Mouse (Mus musculus) intestine, embryonic 16.5 days (tissue): ENCODE measurements around the gene Eme2. TPM values are rescaled to one million over a fixed set of nuclear protein-coding genes. Genes with fewer than 3 reads are reported as not detected.
A peak's percentile ranks its signal among the peaks of the same experiment; 100 is the strongest.

Source experiments
- ATAC-seq: fragments of 200-750 bp; cut with Nextera tagmentation; 2 replicates; pipeline ENCODE4 v1.8.0; 2017; ENCODE audit warnings: moderate TSS enrichment, moderate library complexity
- H3K27ac ChIP-seq: fragments of 300-500 bp; sonication (generic); 2 replicates; pipeline ENCODE4 v1.5.1; 2014; ENCODE audit warnings: mild to moderate bottlenecking, low read length
- H3K27me3 ChIP-seq: fragments of 300-500 bp; sonication (generic); replicated peaks from 2 replicates; pipeline ENCODE4 v1.6.1; 2014; ENCODE audit warnings: low read length, control low read depth, mixed read lengths; ENCODE audit not compliant: control insufficient read depth, insufficient read depth
- H3K36me3 ChIP-seq: fragments of 300-500 bp; sonication (generic); 2 replicates; pipeline ENCODE4 v1.6.1; 2014; ENCODE audit warnings: low read length, control low read depth; ENCODE audit not compliant: control insufficient read depth, insufficient read depth
- H3K4me1 ChIP-seq: fragments of 300-500 bp; sonication (generic); 2 replicates; pipeline ENCODE4 v1.6.1; 2014; ENCODE audit warnings: low read length, control low read depth, mixed read lengths; ENCODE audit not compliant: control insufficient read depth, insufficient read depth
- H3K4me2 ChIP-seq: fragments of 300-500 bp; sonication (generic); 2 replicates; pipeline ENCODE4 v1.6.1; 2014; ENCODE audit warnings: low read depth, low read length, control low read depth
- H3K4me3 ChIP-seq: fragments of 300-500 bp; sonication (generic); 2 replicates; pipeline ENCODE4 v1.5.1; 2014; ENCODE audit warnings: mild to moderate bottlenecking, low read length
- H3K9ac ChIP-seq: fragments of 300-500 bp; sonication (generic); 2 replicates; pipeline ENCODE4 v1.6.1; 2014; ENCODE audit warnings: low read depth, low read length
- H3K9me3 ChIP-seq: fragments of 300-500 bp; sonication (generic); 2 replicates; pipeline ENCODE4 v1.6.1; 2016; ENCODE audit warnings: low read length, control low read depth; ENCODE audit not compliant: control insufficient read depth
- WGBS: fragments of 180-500 bp; shearing (Covaris S2); extraction: QIAGEN DNeasy Blood & Tissue Kit; methylation state at CpG from one replicate; pipeline ENCODE4 v1.1.7; 2014; 5-methylcytosine and 5-hydroxymethylcytosine counted together
- polyA plus RNA-seq: library from polyadenylated mRNA; unstranded; fragments of >200 nt; fragmentation: Nextera tagmentation; extraction: Ambion mirVana; gene quantifications from 2 replicates; pipeline ENCODE4 v1.2.1, GENCODE M21; 2015

The Eme2 gene
- polyA plus RNA-seq, 1 experiment from 2014 or later: 33.0 TPM

DNA sequence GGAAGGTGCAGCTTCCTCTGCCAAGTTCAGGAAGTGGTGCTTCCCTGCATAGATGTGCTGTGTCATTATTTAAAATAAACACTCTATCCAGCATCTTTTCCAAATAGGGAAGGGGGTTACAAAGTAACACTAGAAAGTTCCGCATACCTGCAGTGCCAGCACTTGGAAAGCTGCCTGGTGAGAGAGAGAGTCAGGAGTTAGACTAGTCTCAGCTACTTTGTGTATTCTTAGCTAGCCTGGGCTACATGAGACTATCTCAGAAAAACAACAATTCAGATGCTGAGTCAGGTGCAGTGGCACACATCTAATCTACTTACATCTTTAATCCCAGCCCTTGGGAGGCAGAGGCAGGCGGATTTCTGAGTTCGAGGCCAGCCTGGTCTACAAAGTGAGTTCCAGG lies 33.1 kb downstream of the Eme2 start:
- H3K36me3 ChIP-seq: 0 out of 2 replicates have a peak, but pooled peaks cover 11% of the 10 kb centered on the region
- H3K4me3 ChIP-seq: no peak overlapping the region
- 92% methylated on average over 3 of the region's 3 CpGs for WGBS
- ATAC-seq: no peak
- no peaks in the 10 kb centered on the region for H3K27me3 ChIP-seq
- H3K4me2 ChIP-seq: no peak overlapping the region
- H3K4me1 ChIP-seq: no peaks in the 10 kb centered on the region
- H3K9ac ChIP-seq: no peak overlapping the region
- no peak overlapping the region for H3K27ac ChIP-seq
- no peaks in the 10 kb centered on the region for H3K9me3 ChIP-seq

- Histone ChIP-seq H3K4me2 (no peak overlapping the region), H3K36me3 (0 out of 2 replicates have a peak, but pooled peaks cover 8% of the 10 kb centered on the region), H3K9ac (no peak overlapping the region), H3K4me3 (no peak overlapping the region), H3K27me3 (no peaks in the 10 kb centered on the region), H3K4me1 (no peaks in the 10 kb centered on the region), H3K27ac (no peak overlapping the region), H3K9me3 (no peaks in the 10 kb centered on the region)
- ATAC-seq: peak; percentile 27; the same call in 1 of the 2 replicates
- WGBS: 95% methylated on average over 8 of the region's 8 CpGs
Measured at GRCm38 (mm10) chr17:24860076-24860475, 34.8 kb downstream of the Eme2 start.

- Histone ChIP-seq H3K4me2 (no peak overlapping the region), H3K4me3 (no peak overlapping the region), H3K27ac (no peak overlapping the region), H3K36me3 (0 out of 2 replicates have a peak, but pooled peaks cover 8% of the 10 kb centered on the region), H3K27me3 (no peaks in the 10 kb centered on the region), H3K4me1 (no peaks in the 10 kb centered on the region), H3K9me3 (no peaks in the 10 kb centered on the region), H3K9ac (no peak overlapping the region)
- WGBS: 87% methylated on average over 6 of the region's 6 CpGs
- peak; percentile 73 for ATAC-seq
Measured at GRCm38 (mm10) chr17:24858967-24859366, 35.9 kb downstream of the Eme2 start.

- no peaks in the 10 kb centered on the region for H3K4me1 ChIP-seq
- no peak overlapping the region for H3K27ac ChIP-seq
- WGBS: 85% methylated on average over 8 of the region's 8 CpGs
- H3K9me3 ChIP-seq: no peaks in the 10 kb centered on the region
- H3K4me2 ChIP-seq: no peak overlapping the region
- peaks cover 11% of the 10 kb centered on the region; the same call in 1 of the 2 replicates for H3K36me3 ChIP-seq
- no peaks in the 10 kb centered on the region for H3K27me3 ChIP-seq
- H3K4me3 ChIP-seq: no peak overlapping the region
- no peak for ATAC-seq
- no peak overlapping the region for H3K9ac ChIP-seq
Measured at GRCm38 (mm10) chr17:24857831-24858470, 36.9 kb downstream of the Eme2 start.

DNA sequence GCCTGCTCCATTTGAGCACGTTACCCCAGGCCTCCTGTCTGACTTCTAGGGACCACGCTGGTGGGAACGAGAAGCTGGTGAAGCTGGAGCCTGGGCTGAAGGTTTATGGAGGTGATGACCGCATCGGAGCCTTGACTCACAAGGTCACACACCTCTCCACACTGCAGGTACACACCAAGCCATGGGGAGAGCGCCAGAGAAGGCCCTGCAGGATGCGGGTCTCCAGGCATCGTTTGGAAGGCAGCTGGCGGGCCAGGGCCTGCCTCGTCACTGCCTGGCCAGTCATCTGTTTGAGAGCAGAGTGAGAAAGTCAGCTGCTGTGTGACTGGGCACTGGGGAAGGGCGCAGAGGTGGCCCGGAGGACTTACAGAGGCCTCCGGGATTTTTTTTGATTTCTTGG lies 38.3 kb downstream of the Eme2 start:
- WGBS: 92% methylated on average over 13 of the region's 13 CpGs
- Histone ChIP-seq H3K36me3 (peaks cover 6% of the 10 kb centered on the region; the same call in 1 of the 2 replicates), H3K4me2 (no peak overlapping the region)

GRCm38 (mm10) chr17:24855838-24856464 lies 38.9 kb downstream of the Eme2 start:
- peaks cover 3% of the 10 kb centered on the region; the same call in 1 of the 2 replicates for H3K36me3 ChIP-seq
- no peaks in the 10 kb centered on the region for H3K9me3 ChIP-seq
- ATAC-seq: no peak
- no peak overlapping the region for H3K27ac ChIP-seq
- 81% methylated on average over 3 of the region's 3 CpGs for WGBS
- no peak overlapping the region for H3K9ac ChIP-seq
- no peak overlapping the region for H3K4me2 ChIP-seq
- H3K4me3 ChIP-seq: no peak overlapping the region
- H3K4me1 ChIP-seq: peaks cover 8% of the 10 kb centered on the region
- H3K27me3 ChIP-seq: no peaks in the 10 kb centered on the region; the same call in 1 of the 2 replicates

More for the DNA sequence above, 38.3 kb downstream of the Eme2 start:
- H3K9ac ChIP-seq: no peak overlapping the region
- no peaks in the 10 kb centered on the region; the same call in 1 of the 2 replicates for H3K27me3 ChIP-seq
- no peak overlapping the region for H3K4me3 ChIP-seq
- H3K9me3 ChIP-seq: no peaks in the 10 kb centered on the region
- no peak overlapping the region for H3K27ac ChIP-seq
- H3K4me1 ChIP-seq: peaks cover 2% of the 10 kb centered on the region
- no peak for ATAC-seq

DNA sequence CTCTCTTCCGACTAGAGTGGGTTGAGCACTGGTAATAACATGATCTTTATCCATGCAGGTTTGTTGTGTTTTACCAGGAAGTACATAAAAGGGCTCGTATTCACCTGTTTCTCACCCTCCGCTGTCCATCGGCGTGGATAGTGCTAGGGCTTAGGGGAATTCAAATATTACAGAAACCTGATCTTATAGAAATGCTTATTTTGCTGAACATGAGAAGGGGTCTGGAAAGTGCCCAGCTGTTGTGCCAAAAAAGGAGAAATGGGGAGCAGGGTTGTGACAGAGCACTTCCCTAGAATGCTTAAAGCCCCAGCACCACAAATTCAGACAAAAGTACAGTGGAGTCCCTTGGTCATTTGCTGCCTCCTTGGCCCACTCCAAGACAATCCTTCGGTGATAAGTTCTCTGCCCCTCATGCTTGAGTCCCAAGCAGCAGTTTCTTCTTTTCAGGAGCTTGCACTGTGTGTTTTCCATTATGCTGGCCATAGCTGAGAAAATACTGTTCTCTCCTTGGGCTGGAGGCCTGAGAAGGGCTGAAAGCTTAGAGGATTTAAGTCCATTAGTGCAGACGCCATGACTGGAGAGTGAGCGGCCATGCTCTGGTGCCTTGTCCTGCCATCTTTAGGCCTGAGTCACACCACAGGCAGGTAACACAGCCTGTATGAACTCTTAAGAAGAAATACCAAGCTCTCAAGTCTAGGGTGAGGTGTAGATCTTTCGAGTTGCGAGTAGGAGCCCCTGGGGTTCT lies 43.3 kb downstream of the Eme2 start:
- Histone ChIP-seq H3K4me1 (peaks cover 14% of the 10 kb centered on the region), H3K9me3 (no peaks in the 10 kb centered on the region), H3K27me3 (no peaks in the 10 kb centered on the region; the same call in 1 of the 2 replicates), H3K36me3 (peaks cover 3% of the 10 kb centered on the region; the same call in 1 of the 2 replicates), H3K9ac (peak overlapping the region; percentile 92), H3K4me3 (peak overlapping the region; percentile 98), H3K4me2 (peak overlapping the region; percentile 84), H3K27ac (no peak overlapping the region)
- WGBS: 78% methylated on average over 10 of the region's 10 CpGs
- no peak for ATAC-seq

- no peak for ATAC-seq
- peak overlapping the region; percentile 98 for H3K4me3 ChIP-seq
- H3K9ac ChIP-seq: peak overlapping the region; percentile 92
- H3K4me1 ChIP-seq: peaks cover 14% of the 10 kb centered on the region
- no peaks in the 10 kb centered on the region for H3K9me3 ChIP-seq
- peak overlapping the region; percentile 68; the same call in 1 of the 2 replicates for H3K27ac ChIP-seq
- H3K4me2 ChIP-seq: peak overlapping the region; percentile 84
- peaks cover 3% of the 10 kb centered on the region; the same call in 1 of the 2 replicates for H3K36me3 ChIP-seq
- WGBS: under 1% methylated on average over 20 of the region's 20 CpGs
- H3K27me3 ChIP-seq: no peaks in the 10 kb centered on the region; the same call in 1 of the 2 replicates
Measured at GRCm38 (mm10) chr17:24850773-24851127, 44.1 kb downstream of the Eme2 start.
